Mouse (Mus musculus) 3T3-L1 (cell line): ENCODE data around the gene Etaa1.
"Not testable (repeated sequence)": the region's sequence is repeated elsewhere in the genome, so short reads cannot be mapped to it uniquely, and the experiment has no call there.

Source experiments
- DNase-seq: peaks from one replicate; pipeline ENCODE4 v3.0.0-alpha.2; 2015; ENCODE audit warnings: low read depth, low spot score

The Etaa1 gene

GRCm38 (mm10) chr11:17953231-17954134, at the start of gene Etaa1:
Gene Etaa1 (minus strand): TSS chr11:17953875.
- DNase-seq: peak; percentile 94

GRCm38 (mm10) chr11:17994151-17994550, 40.5 kb upstream of the Etaa1 start:
- DNase-seq: no peak

- DNase-seq: no peak
Observed at GRCm38 (mm10) chr11:17992311-17992710, 38.6 kb upstream of the Etaa1 start.

- DNase-seq: no peak
Observed at GRCm38 (mm10) chr11:17983331-17983730, 29.7 kb upstream of the Etaa1 start.

GRCm38 (mm10) chr11:17981246-17981645, 27.6 kb upstream of the Etaa1 start:
- no peak for DNase-seq

- DNase-seq: no peak
Observed at GRCm38 (mm10) chr11:17975581-17975980, 21.9 kb upstream of the Etaa1 start.

GRCm38 (mm10) chr11:17952791-17953190, 884 bp downstream of the Etaa1 start:
- no peak for DNase-seq

- no peak for DNase-seq
Observed at GRCm38 (mm10) chr11:17951336-17951735, 2.3 kb downstream of the Etaa1 start.

- DNase-seq: no peak
Observed at GRCm38 (mm10) chr11:17939168-17939567, 14.5 kb downstream of the Etaa1 start.

GRCm38 (mm10) chr11:17937931-17938330, 15.7 kb downstream of the Etaa1 start:
- DNase-seq: no peak

- DNase-seq: no peak
Observed at GRCm38 (mm10) chr11:17917905-17918304, 35.8 kb downstream of the Etaa1 start.

- no peak for DNase-seq
Observed at GRCm38 (mm10) chr11:17917101-17917500, 36.6 kb downstream of the Etaa1 start.

- DNase-seq: no peak
Observed at GRCm38 (mm10) chr11:17916486-17916885, 37.2 kb downstream of the Etaa1 start.

GRCm38 (mm10) chr11:17900996-17901395, 52.7 kb downstream of the Etaa1 start:
- not testable (repeated sequence) for DNase-seq
